In genomic region chr9:45849528-45850408, GRCm38 (mm10) we compare ENCODE assay signal across 8 mouse cellular contexts. TPM values are rescaled to one million over a fixed set of nuclear protein-coding genes. Genes with fewer than 3 reads are reported as not detected.
A peak's percentile ranks its signal among the peaks of the same experiment; 100 is the strongest.
DNase-seq lines count a peak whose midpoint lies in the region; ATAC-seq and TF ChIP-seq lines count a peak whose summit lies in the region.

No protein-coding gene starts in this region.

- no peak; the same call in 1 of the 2 replicates for ATAC-seq in intestine, embryonic 14.5 days (replicated peaks; ENCODE audit: low FRiP score, low TSS enrichment, low read depth)
- no peak for ATAC-seq in liver, postnatal 0 days
- no peak for ATAC-seq in activated CD4-positive, CD25-positive, alpha-beta regulatory T cell, adult 4 months

- no peaks in the 10 kb centered on the region for H3K27me3 ChIP-seq in spleen, adult 2 months (ENCODE audit: control insufficient read depth, insufficient read depth, low read length)
- no peaks in the 10 kb centered on the region for H3K27me3 ChIP-seq in intestine, embryonic 14.5 days (replicated peaks; ENCODE audit: control insufficient read depth, insufficient read depth, low read length)
- H3K27me3 ChIP-seq in liver, postnatal 0 days (ENCODE audit: insufficient read depth, low read length) = no peaks in the 10 kb centered on the region

- no peak for DNase-seq in spleen, adult 2 months (ENCODE audit: low read depth in 1 of 2, low spot score in 2 of 2)
- no peak for DNase-seq in spleen, adult 18-20 months
- peak; percentile 81 for DNase-seq in gastrocnemius, postnatal 14 days
- peak; percentile 62 for DNase-seq in intestine, embryonic 14.5 days (ENCODE audit: low spot score)
- no peak for DNase-seq in liver, postnatal 0 days
- DNase-seq in right cerebral cortex, postnatal 4 days = peak; percentile 34
- DNase-seq in cerebellum, adult 11-12 months = no peak

- H3K4me1 ChIP-seq in spleen, adult 2 months (ENCODE audit: control insufficient read depth, insufficient read depth, insufficient read length) = peaks cover 9% of the 10 kb centered on the region; the same call in 1 of the 2 replicates
- peaks cover 5% of the 10 kb centered on the region; the same call in 1 of the 2 replicates for H3K4me1 ChIP-seq in intestine, embryonic 14.5 days (replicated peaks; ENCODE audit: control insufficient read depth, insufficient read depth, low read length)
- peaks cover 58% of the 10 kb centered on the region for H3K4me1 ChIP-seq in liver, postnatal 0 days (ENCODE audit: insufficient read depth)

- TF ChIP-seq EP300 in liver, postnatal 0 days (IDR thresholded peaks at IDR 0.05; ENCODE audit: low read depth) = no peak

- H3K9me3 ChIP-seq in intestine, embryonic 14.5 days (ENCODE audit: control insufficient read depth, low read length) = no peaks in the 10 kb centered on the region
- no peaks in the 10 kb centered on the region for H3K9me3 ChIP-seq in liver, postnatal 0 days (ENCODE audit: low read length)

- no peak overlapping the region for H3K9ac ChIP-seq in intestine, embryonic 14.5 days (ENCODE audit: low read length)
- peak overlapping the region; percentile 61 for H3K9ac ChIP-seq in liver, postnatal 0 days (replicated peaks)

- intact Hi-C loops in gastrocnemius, postnatal 14 days (cut with DNase I; ENCODE audit: low total_unique reads) = no loop called here

- TF ChIP-seq CTCF in spleen, adult 2 months (IDR thresholded peaks at IDR 0.05; ENCODE audit: extremely low read depth, insufficient read depth, insufficient read length, insufficient replicate concordance) = no peak
- no peak for TF ChIP-seq CTCF in liver, postnatal 0 days (IDR thresholded peaks at IDR 0.05; ENCODE audit: low read depth)

- H3K4me2 ChIP-seq in intestine, embryonic 14.5 days (ENCODE audit: low read length) = no peak overlapping the region
- peak overlapping the region; percentile 15 for H3K4me2 ChIP-seq in liver, postnatal 0 days (ENCODE audit: low read depth, low read length)

- H3K36me3 ChIP-seq in spleen, adult 2 months (ENCODE audit: control insufficient read depth, insufficient read depth, low read length) = no peaks in the 10 kb centered on the region
- peaks cover 10% of the 10 kb centered on the region for H3K36me3 ChIP-seq in intestine, embryonic 14.5 days (ENCODE audit: control insufficient read depth, insufficient read depth, low read length)
- H3K36me3 ChIP-seq in liver, postnatal 0 days (replicated peaks; ENCODE audit: insufficient read depth, low read length) = no peaks in the 10 kb centered on the region; the same call in none of the 2 replicates

- 87% methylated on average over 9 of the region's 9 CpGs for WGBS in spleen, adult 2 months
- WGBS in intestine, embryonic 14.5 days = 68% methylated on average over 9 of the region's 9 CpGs
- 53% methylated on average over 9 of the region's 9 CpGs for WGBS in liver, postnatal 0 days (ENCODE audit: insufficient replicate concordance)

- H3K27ac ChIP-seq in spleen, adult 2 months (ENCODE audit: insufficient read depth, low read length) = 0 out of 2 replicates have a peak overlapping the region, but pooled peaks have one; percentile 9
- peak overlapping the region; percentile 80 for H3K27ac ChIP-seq in intestine, embryonic 14.5 days (ENCODE audit: low read depth)
- peak overlapping the region; percentile 95 for H3K27ac ChIP-seq in liver, postnatal 0 days (ENCODE audit: low read depth)

- no peak for TF ChIP-seq POLR2A in spleen, adult 2 months (IDR thresholded peaks at IDR 0.05; ENCODE audit: low read depth, low read length)

- H3K4me3 ChIP-seq in spleen, adult 2 months (ENCODE audit: extremely low read depth, insufficient read depth, insufficient read length) = no peak overlapping the region
- H3K4me3 ChIP-seq in intestine, embryonic 14.5 days (ENCODE audit: low read depth, low read length) = no peak overlapping the region
- no peak overlapping the region for H3K4me3 ChIP-seq in liver, postnatal 0 days (ENCODE audit: low read depth, low read length)

RNA-seq across cellular contexts. Expression of gene Bace1, which starts 11.4 kb away (rescaled TPM):
- 6.9 and 8.1 TPM in 2 replicates for polyA plus RNA-seq in spleen, adult 2 months (2012; rRNA removed)
- 10 to 100 TPM; 41.0 to 55.8 TPM for total RNA-seq in gastrocnemius, postnatal 14 days (2021)
- 26.8 and 28.1 TPM in 2 replicates for polyA plus RNA-seq in intestine, embryonic 14.5 days (2014; fragmentation: Nextera tagmentation; extraction: Ambion mirVana)
- 8.3 and 10.7 TPM in 2 replicates for polyA plus RNA-seq in liver, postnatal 0 days (2015; fragmentation: Nextera tagmentation; extraction: Ambion mirVana)
- polyA plus RNA-seq in activated CD4-positive, CD25-positive, alpha-beta regulatory T cell, adult 4 months (2017; shearing (Covaris generic)) = 10 to 100 TPM in 1 of 2 experiments, 1 to 10 TPM in 1; 8.0 to 10.0 TPM

RNA-seq across cellular contexts. Expression of gene Cep164, which starts 21.3 kb away (rescaled TPM):
- 19.5 and 19.6 TPM in 2 replicates for polyA plus RNA-seq in spleen, adult 2 months (2012; rRNA removed)
- total RNA-seq in gastrocnemius, postnatal 14 days (2021) = 1 to 10 TPM; 2.7 to 3.7 TPM
- polyA plus RNA-seq in intestine, embryonic 14.5 days (2014; fragmentation: Nextera tagmentation; extraction: Ambion mirVana) = 27.5 and 28.0 TPM in 2 replicates
- polyA plus RNA-seq in liver, postnatal 0 days (2015; fragmentation: Nextera tagmentation; extraction: Ambion mirVana) = 6.1 and 6.6 TPM in 2 replicates
- polyA plus RNA-seq in activated CD4-positive, CD25-positive, alpha-beta regulatory T cell, adult 4 months (2017; shearing (Covaris generic)) = 1 to 10 TPM; 7.9 to 8.6 TPM

RNA-seq across cellular contexts. Expression of gene Pcsk7, which starts 56.5 kb away (rescaled TPM):
- 23.8 and 28.9 TPM in 2 replicates for polyA plus RNA-seq in spleen, adult 2 months (2012; rRNA removed)
- total RNA-seq in gastrocnemius, postnatal 14 days (2021) = 10 to 100 TPM; 13.7 to 13.9 TPM
- 14.6 and 15.4 TPM in 2 replicates for polyA plus RNA-seq in intestine, embryonic 14.5 days (2014; fragmentation: Nextera tagmentation; extraction: Ambion mirVana)
- polyA plus RNA-seq in liver, postnatal 0 days (2015; fragmentation: Nextera tagmentation; extraction: Ambion mirVana) = 5.8 and 6.8 TPM in 2 replicates
- polyA plus RNA-seq in activated CD4-positive, CD25-positive, alpha-beta regulatory T cell, adult 4 months (2017; shearing (Covaris generic)) = 10 to 100 TPM; 13.9 to 18.5 TPM

RNA-seq across cellular contexts. Expression of gene Rnf214, which starts 56.9 kb away (rescaled TPM):
- 7.7 and 9.6 TPM in 2 replicates for polyA plus RNA-seq in spleen, adult 2 months (2012; rRNA removed)
- total RNA-seq in gastrocnemius, postnatal 14 days (2021) = 10 to 100 TPM; 21.2 to 25.9 TPM
- 47.2 and 55.1 TPM in 2 replicates for polyA plus RNA-seq in intestine, embryonic 14.5 days (2014; fragmentation: Nextera tagmentation; extraction: Ambion mirVana)
- 13.0 and 15.9 TPM in 2 replicates for polyA plus RNA-seq in liver, postnatal 0 days (2015; fragmentation: Nextera tagmentation; extraction: Ambion mirVana)
- 10 to 100 TPM; 26.5 to 29.6 TPM for polyA plus RNA-seq in activated CD4-positive, CD25-positive, alpha-beta regulatory T cell, adult 4 months (2017; shearing (Covaris generic))

Comparison
In these comparisons a context has a peak if more than half of its experiments do, and no peak if none do; other contexts are left out.
1. DNase-seq: peak in gastrocnemius, postnatal 14 days (single experiment), intestine, embryonic 14.5 days (single experiment) and right cerebral cortex, postnatal 4 days (single experiment); none in spleen, adult 2 months (0 of 2), spleen, adult 18-20 months (0 of 2), liver, postnatal 0 days (single experiment) and cerebellum, adult 11-12 months (single experiment).
2. H3K27ac ChIP-seq: peak in every context shown above with its lines; median percentile 95 in liver, postnatal 0 days; 80 in intestine, embryonic 14.5 days; 9 in spleen, adult 2 months.